Mouse (Mus musculus) brain, embryonic 14.5 days (tissue): Measurements from ENCODE around the gene Mrps18c.

ENCODE experiments used
- CTCF ChIP-seq: fragments of 200-500 bp; IDR thresholded peaks from 2 replicates; pipeline ENCODE4 v1.5.1; 2012; ENCODE audit warnings: inconsistent platforms, mild to moderate bottlenecking, moderate library complexity, borderline replicate concordance; ENCODE audit not compliant: insufficient read depth, insufficient read length; ENCODE audit errors: extremely low read depth
- POLR2A ChIP-seq: fragments of 200-500 bp; IDR thresholded peaks from 2 replicates; pipeline ENCODE4 v1.6.1; 2012; ENCODE audit warnings: mild to moderate bottlenecking, inconsistent platforms, borderline replicate concordance; ENCODE audit not compliant: poor library complexity, insufficient read depth, insufficient read length, severe bottlenecking; ENCODE audit errors: extremely low read depth

DNA sequence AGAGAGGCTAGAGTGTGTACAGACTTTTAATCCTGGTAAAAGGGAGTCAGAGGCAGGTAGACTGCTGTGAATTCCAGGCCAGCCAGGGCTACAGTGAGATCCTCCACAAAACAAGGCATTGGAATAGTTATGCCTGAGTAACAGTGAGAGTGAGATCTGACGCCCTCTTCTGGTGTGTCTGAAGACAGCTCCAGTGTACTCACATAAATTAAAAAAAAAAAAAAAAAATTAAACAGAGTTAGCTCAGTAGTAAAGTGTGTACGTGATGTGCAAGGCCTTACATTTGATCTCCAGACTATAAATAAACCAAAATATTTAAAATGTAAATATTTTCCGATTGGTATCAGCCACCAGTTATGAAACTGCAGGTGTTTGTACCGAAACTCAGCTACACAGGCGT, 4.3 kb upstream of the Mrps18c start:
- TF ChIP-seq CTCF (no peak), POLR2A (no peak)
